ENCODE assay signal across 9 mouse cellular contexts in genomic region chr17:15467669-15468068, GRCm38 (mm10). TPM values are rescaled to one million over a fixed set of nuclear protein-coding genes. Genes with fewer than 3 reads are reported as not detected.
DNase-seq lines count a peak whose midpoint lies in the region; ATAC-seq and TF ChIP-seq lines count a peak whose summit lies in the region.
"Had no signal": no experiment of that assay in that cellular context is flagged by ENCODE, and none has a peak within 500 bp of the region (broad histone marks: within the 10 kb centered on the region; RNA-seq: fewer than 3 reads in every experiment).

No protein-coding gene starts in this region.

- no peaks in the 10 kb centered on the region for H3K4me1 ChIP-seq in intestine, embryonic 15.5 days (replicated peaks)
- no peaks in the 10 kb centered on the region for H3K4me1 ChIP-seq in midbrain, embryonic 15.5 days
- H3K4me1 ChIP-seq: embryonic facial prominence, embryonic 12.5 days had no signal

- WGBS in intestine, embryonic 15.5 days = 25% methylated on average over 5 of the region's 5 CpGs
- WGBS in midbrain, embryonic 15.5 days = 24% methylated on average over 5 of the region's 5 CpGs

- ATAC-seq in intestine, embryonic 15.5 days = peak; percentile 62; the same call in 1 of the 2 replicates
- peak; percentile 45; the same call in 1 of the 2 replicates for ATAC-seq in midbrain, embryonic 15.5 days (replicated peaks)

- DNase-seq in urinary bladder, adult 18-20 months (ENCODE audit: low spot score in 2 of 2) = peak; percentile 18 to 42
- no peak for DNase-seq in urinary bladder, postnatal 10 days (ENCODE audit: low spot score)
- peak; percentile 70 to 85 for DNase-seq in cerebellum, postnatal 25 days
- DNase-seq in gastrocnemius, adult 2 months = peak; percentile 84
- peak; percentile 75 for DNase-seq in left cerebral cortex, postnatal 4 days
- peak; percentile 32 to 60 for DNase-seq in spleen, postnatal 14 days (ENCODE audit: low spot score in 2 of 2)

- no peak overlapping the region for H3K4me3 ChIP-seq in gastrocnemius, adult 2 months
- H3K4me3 ChIP-seq in intestine, embryonic 15.5 days (replicated peaks) = no peak overlapping the region
- no peak overlapping the region for H3K4me3 ChIP-seq in midbrain, embryonic 15.5 days
- H3K4me3 ChIP-seq: embryonic facial prominence, embryonic 12.5 days had no signal

- intact Hi-C loops in gastrocnemius, adult 2 months (cut with DNase I) = loop anchor here (1.0 kb wide), 2 partner anchors 48 to 401 kb away; no protein-coding TSS in a partner anchor
- intact Hi-C loops in left cerebral cortex, postnatal 4 days (cut with DNase I) = no loop called here

- no peak overlapping the region for H3K4me2 ChIP-seq in intestine, embryonic 15.5 days (replicated peaks)
- no peak overlapping the region for H3K4me2 ChIP-seq in midbrain, embryonic 15.5 days
- H3K4me2 ChIP-seq: embryonic facial prominence, embryonic 12.5 days had no signal

- peak overlapping the region; percentile 68 for H3K27ac ChIP-seq in gastrocnemius, adult 2 months
- H3K27ac ChIP-seq in intestine, embryonic 15.5 days = no peak overlapping the region
- H3K27ac ChIP-seq in midbrain, embryonic 15.5 days = no peak overlapping the region
- H3K27ac ChIP-seq: embryonic facial prominence, embryonic 12.5 days had no signal

- no peaks in the 10 kb centered on the region for H3K27me3 ChIP-seq in intestine, embryonic 15.5 days (replicated peaks)
- no peaks in the 10 kb centered on the region for H3K27me3 ChIP-seq in midbrain, embryonic 15.5 days (replicated peaks)
- H3K27me3 ChIP-seq: embryonic facial prominence, embryonic 12.5 days had no signal

- no peaks in the 10 kb centered on the region for H3K9me3 ChIP-seq in intestine, embryonic 15.5 days
- no peaks in the 10 kb centered on the region for H3K9me3 ChIP-seq in midbrain, embryonic 15.5 days
- H3K9me3 ChIP-seq: embryonic facial prominence, embryonic 12.5 days had no signal

- no peak overlapping the region for H3K9ac ChIP-seq in intestine, embryonic 15.5 days
- no peak overlapping the region for H3K9ac ChIP-seq in midbrain, embryonic 15.5 days
- H3K9ac ChIP-seq: embryonic facial prominence, embryonic 12.5 days had no signal

- TF ChIP-seq CTCF in gastrocnemius, adult 2 months (IDR thresholded peaks at IDR 0.05) = peak; percentile 96

- H3K36me3 ChIP-seq in intestine, embryonic 15.5 days = peaks cover 10% of the 10 kb centered on the region; the same call in 1 of the 2 replicates
- peaks cover 23% of the 10 kb centered on the region; the same call in 1 of the 2 replicates for H3K36me3 ChIP-seq in midbrain, embryonic 15.5 days (replicated peaks)

RNA-seq across cellular contexts. Expression of gene Psmb1, which starts 31.9 kb away (rescaled TPM):
- total RNA-seq in gastrocnemius, adult 2 months (2021) = 100 to 1,000 TPM; 106 to 111 TPM
- polyA plus RNA-seq in intestine, embryonic 15.5 days (2015; fragmentation: Nextera tagmentation; extraction: Ambion mirVana) = 258 and 264 TPM in 2 replicates
- 100 to 1,000 TPM; 135 to 138 TPM for total RNA-seq in left cerebral cortex, postnatal 4 days (2021)
- polyA plus RNA-seq in midbrain, embryonic 15.5 days (2015; fragmentation: Nextera tagmentation; extraction: Ambion mirVana) = 217 and 221 TPM in 2 replicates

RNA-seq across cellular contexts. Expression of gene Tbp, which starts 32.0 kb away (rescaled TPM):
- total RNA-seq in gastrocnemius, adult 2 months (2021) = 1 to 10 TPM; 7.8 to 9.1 TPM
- 36.3 and 42.2 TPM in 2 replicates for polyA plus RNA-seq in intestine, embryonic 15.5 days (2015; fragmentation: Nextera tagmentation; extraction: Ambion mirVana)
- total RNA-seq in left cerebral cortex, postnatal 4 days (2021) = 10 to 100 TPM; 38.1 to 38.4 TPM
- polyA plus RNA-seq in midbrain, embryonic 15.5 days (2015; fragmentation: Nextera tagmentation; extraction: Ambion mirVana) = 64.6 and 68.2 TPM in 2 replicates

RNA-seq across cellular contexts. Expression of gene Pdcd2, which starts 59.4 kb away (rescaled TPM):
- 10 to 100 TPM; 19.5 to 20.5 TPM for total RNA-seq in gastrocnemius, adult 2 months (2021)
- 49.9 and 57.0 TPM in 2 replicates for polyA plus RNA-seq in intestine, embryonic 15.5 days (2015; fragmentation: Nextera tagmentation; extraction: Ambion mirVana)
- 10 to 100 TPM; 23.2 to 24.3 TPM for total RNA-seq in left cerebral cortex, postnatal 4 days (2021)
- polyA plus RNA-seq in midbrain, embryonic 15.5 days (2015; fragmentation: Nextera tagmentation; extraction: Ambion mirVana) = 58.3 and 59.7 TPM in 2 replicates
